Mouse (Mus musculus) thymus, postnatal 10 days (tissue): ENCODE results near the gene Gm4858.
"Not testable (repeated sequence)": the region's sequence is repeated elsewhere in the genome, so short reads cannot be mapped to it uniquely, and the experiment has no call there.

Experiments used
- DNase-seq, 2 experiments: peaks; one replicate each; pipeline ENCODE4 v3.0.0; 2021; ENCODE audit warnings: low spot score in 2 of 2

Gm4858 gene

GRCm38 (mm10) chr3:93068523-93068922 is at the start of gene Gm4858:
Gm4858 (plus strand) TSS chr3:93068823.
- DNase-seq: not testable (repeated sequence)

DNA sequence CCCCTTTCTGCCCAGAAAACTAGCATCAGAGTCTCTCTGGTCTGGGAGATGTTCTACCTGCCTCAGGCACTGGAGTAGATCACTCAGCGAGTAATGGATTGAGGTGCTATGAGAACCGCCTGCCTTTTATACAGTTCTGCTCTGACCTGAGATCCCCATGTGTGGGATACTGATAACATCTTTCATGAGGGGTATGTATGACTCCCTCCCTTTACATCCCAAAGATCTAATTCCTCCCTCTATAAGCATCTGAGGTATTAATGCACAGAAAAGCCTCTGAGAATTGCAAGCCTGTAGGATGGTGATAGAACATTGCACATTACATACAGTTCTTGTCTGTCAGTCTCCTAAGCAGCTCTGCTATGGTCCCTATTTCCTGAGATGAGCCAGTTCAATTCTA is 49.7 kb upstream of the Gm4858 start, which contains the start of gene Lce1m:
Gene Lce1m (minus strand): TSS at position 101 of the 400 bp plus-strand sequence.
- DNase-seq: no peak

GRCm38 (mm10) chr3:93021171-93021570 is 47.5 kb upstream of the Gm4858 start:
- no peak for DNase-seq

GRCm38 (mm10) chr3:93023411-93024184 is 45.0 kb upstream of the Gm4858 start:
- DNase-seq: no peak

DNA sequence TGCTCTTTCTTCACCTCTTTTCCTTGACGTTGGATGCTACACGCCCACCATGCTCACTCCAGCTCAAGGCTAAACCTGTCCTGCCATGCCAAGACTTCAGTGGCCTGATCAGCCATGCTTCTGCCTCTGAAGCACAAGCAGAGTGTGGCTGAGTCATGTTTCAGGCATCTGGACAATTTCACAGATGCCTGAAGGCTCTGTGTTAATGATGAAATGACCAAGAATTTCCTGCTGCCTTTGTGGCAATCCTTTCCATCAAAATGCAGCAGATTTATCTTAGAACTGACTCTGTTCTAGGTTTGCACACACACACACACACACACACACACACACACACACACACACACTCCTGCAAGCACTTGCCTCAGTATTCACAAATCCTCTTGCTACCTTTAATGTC is 43.1 kb upstream of the Gm4858 start:
- DNase-seq: no peak

DNA sequence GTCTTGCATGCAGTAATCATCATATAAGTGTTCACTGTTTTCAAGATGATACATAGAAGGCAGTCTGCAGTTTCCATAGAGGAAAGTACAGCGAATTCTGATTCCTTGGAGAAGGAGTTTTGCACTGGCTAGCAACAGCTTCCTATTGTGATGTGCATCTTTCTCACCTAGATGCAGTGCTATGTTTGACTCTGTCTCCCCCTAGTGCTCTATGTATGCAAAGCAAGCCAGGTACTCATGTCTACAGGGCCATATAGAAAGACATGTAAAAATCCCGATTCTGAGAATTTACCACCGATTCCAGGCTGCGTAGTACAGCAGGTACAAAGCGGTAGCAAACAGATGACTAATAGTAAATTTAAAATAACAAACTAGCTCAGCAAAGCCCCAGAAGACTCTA is 37.2 kb upstream of the Gm4858 start:
- no peak for DNase-seq

DNA sequence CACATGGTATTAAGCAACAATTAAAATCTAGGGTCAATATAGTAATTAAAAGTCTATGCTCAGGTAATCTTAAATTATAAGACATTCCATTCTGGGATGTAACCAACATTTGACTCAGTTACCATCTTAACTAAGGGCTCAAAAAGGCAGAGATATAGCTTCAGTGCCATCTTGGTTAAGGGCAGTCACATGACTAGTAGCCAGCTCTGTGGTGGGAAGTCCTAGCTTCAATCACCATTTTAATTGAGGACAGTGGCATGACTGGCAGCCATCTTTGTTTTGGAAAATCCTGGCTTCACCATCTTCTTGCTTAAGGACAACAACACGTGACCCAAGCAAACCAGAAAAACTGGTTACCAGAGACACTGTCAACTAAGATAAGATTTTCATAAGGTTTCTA is 18.4 kb upstream of the Gm4858 start:
- DNase-seq: no peak

DNA sequence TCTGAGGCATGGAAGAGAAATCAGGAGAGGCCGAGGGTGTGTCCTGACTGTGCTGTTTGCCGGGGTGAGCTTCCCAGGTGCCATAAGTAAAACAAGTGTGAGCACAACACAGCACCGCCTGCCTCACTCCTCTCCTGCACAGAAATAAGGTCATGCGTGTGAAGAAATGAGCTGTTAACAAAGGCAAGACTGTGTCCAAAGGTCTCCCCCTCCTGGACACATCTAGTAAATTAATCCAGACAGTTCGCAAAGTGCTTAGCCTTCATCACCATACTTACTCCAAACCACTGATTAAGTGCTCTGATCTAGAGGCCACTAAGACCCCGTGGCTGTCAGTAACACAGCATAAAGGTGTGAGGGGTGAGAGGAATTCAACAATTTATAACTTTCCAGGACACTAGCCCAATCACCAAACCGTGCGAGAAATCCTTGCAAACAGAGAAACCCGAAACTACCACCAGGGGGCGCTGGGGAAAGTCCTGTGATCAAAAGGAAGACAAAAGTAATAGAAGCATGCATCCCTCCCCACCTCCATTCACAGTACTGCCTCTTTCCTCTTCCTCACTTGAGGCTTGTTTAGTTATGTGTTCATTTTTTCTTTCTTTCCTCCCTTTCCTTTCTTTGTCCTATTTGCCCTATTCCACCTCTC is 15.7 kb upstream of the Gm4858 start:
- peak in 1 of 2 experiments; percentile 5 for DNase-seq

- no peak for DNase-seq
These were observed 18.0 kb downstream of the Gm4858 start for GRCm38 (mm10) chr3:93086631-93087030.

DNA sequence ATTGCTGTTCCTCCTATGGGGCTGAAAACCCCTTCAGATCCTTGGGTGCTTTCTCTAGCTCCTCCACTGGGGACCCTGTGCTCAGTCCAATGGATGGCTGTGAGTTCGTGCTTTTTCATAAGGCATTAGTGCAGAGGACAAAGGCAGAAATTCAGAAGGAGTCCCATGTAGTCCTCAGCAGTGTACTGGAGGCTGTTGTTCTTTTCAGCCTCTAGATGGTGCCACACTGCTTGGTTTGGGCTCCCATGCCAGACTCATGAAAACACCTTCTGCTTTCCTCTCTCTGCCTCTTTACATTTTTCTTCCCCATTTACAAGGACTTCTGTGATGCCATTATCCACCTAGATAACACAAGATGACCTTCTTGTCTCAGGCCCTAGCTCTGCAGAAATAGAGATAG is 25.0 kb downstream of the Gm4858 start:
- not testable (repeated sequence) for DNase-seq

DNA sequence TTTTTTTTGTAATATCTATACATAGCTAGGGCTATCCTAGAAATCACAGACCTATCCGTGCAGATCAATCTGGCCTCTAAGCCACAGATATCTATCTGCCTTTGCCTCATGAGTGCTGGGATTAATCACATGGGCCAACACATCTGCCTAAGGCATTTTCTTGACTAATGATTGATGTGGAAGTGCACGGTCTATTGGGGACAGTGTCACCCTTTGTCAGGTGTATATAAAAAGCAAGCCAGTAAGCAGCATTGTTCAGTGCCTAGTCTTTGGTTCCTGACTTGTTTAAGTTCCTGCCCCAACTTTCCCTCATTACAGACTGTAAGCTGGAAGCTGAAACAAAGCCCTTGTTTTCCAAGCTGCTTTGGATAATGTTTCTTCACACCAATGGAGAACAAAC is 27.8 kb downstream of the Gm4858 start:
- no peak for DNase-seq

DNA sequence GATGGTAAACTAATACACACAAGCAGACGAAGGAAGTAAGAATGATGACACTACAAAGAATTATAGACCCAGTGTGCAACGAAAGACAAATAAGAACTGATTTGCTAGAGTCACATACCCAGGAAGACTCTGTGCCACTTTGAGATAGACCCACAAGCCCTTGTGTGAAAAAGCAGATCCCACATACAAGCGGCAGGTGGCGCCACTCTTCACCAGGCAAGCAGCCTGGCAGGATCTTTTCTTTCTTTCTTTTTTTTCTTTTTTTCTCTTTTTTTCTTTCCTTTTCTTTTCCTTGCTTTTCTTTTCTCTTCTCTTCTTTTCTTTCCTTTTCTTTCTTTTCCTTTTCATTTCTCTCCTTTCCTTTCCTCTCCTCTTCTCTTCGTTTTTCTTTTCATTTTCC is 43.0 kb downstream of the Gm4858 start:
- no peak for DNase-seq

GRCm38 (mm10) chr3:93114481-93114880 is 45.9 kb downstream of the Gm4858 start:
- DNase-seq: peak in 1 of 2 experiments; percentile 4

- DNase-seq: no peak
These were observed 50.5 kb downstream of the Gm4858 start for GRCm38 (mm10) chr3:93119101-93119500.
